ENCODE assay signal across 8 mouse cellular contexts in genomic region chr10:80756967-80757366, GRCm38 (mm10). TPM values are rescaled to one million over a fixed set of nuclear protein-coding genes. Genes with fewer than 3 reads are reported as not detected.
DNase-seq lines count a peak whose midpoint lies in the region; ATAC-seq lines count a peak whose summit lies in the region.

No protein-coding gene starts in this region.

- no peak overlapping the region for H3K27ac ChIP-seq in hindbrain, embryonic 14.5 days
- H3K27ac ChIP-seq in midbrain, embryonic 13.5 days, result no peak overlapping the region

- intact Hi-C loops in gastrocnemius, postnatal 14 days (cut with DNase I; ENCODE audit: low total_unique reads), result no loop called here

- WGBS in hindbrain, embryonic 14.5 days, result 66% methylated on average over 4 of the region's 4 CpGs
- 75% methylated on average over 4 of the region's 4 CpGs for WGBS in midbrain, embryonic 13.5 days

- ATAC-seq in megakaryocyte, adult 5-6 weeks (ENCODE audit: poor library complexity, severe bottlenecking), result no peak
- no peak for ATAC-seq in hindbrain, embryonic 14.5 days (ENCODE audit: low FRiP score)
- no peak for ATAC-seq in midbrain, embryonic 13.5 days

- peaks cover 84% of the 10 kb centered on the region for H3K4me1 ChIP-seq in megakaryocyte, embryonic 14.5 days
- peaks cover 34% of the 10 kb centered on the region for H3K4me1 ChIP-seq in hindbrain, embryonic 14.5 days (replicated peaks; ENCODE audit: control insufficient read depth, insufficient read depth, low read length)
- H3K4me1 ChIP-seq in midbrain, embryonic 13.5 days (replicated peaks), result peaks cover 69% of the 10 kb centered on the region

- H3K9me3 ChIP-seq in megakaryocyte, embryonic 14.5 days, result no peaks in the 10 kb centered on the region
- H3K9me3 ChIP-seq in hindbrain, embryonic 14.5 days (ENCODE audit: control insufficient read depth, low read length), result no peaks in the 10 kb centered on the region
- no peaks in the 10 kb centered on the region for H3K9me3 ChIP-seq in midbrain, embryonic 13.5 days

- peak overlapping the region; percentile 96 for H3K4me2 ChIP-seq in hindbrain, embryonic 14.5 days (replicated peaks)
- peak overlapping the region; percentile 96 for H3K4me2 ChIP-seq in midbrain, embryonic 13.5 days (replicated peaks)

- H3K27me3 ChIP-seq in megakaryocyte, embryonic 14.5 days (replicated peaks), result no peaks in the 10 kb centered on the region
- no peaks in the 10 kb centered on the region for H3K27me3 ChIP-seq in hindbrain, embryonic 14.5 days (ENCODE audit: control insufficient read depth, insufficient read depth, low read length)
- no peaks in the 10 kb centered on the region for H3K27me3 ChIP-seq in midbrain, embryonic 13.5 days

- no peak overlapping the region for H3K9ac ChIP-seq in hindbrain, embryonic 14.5 days
- peak overlapping the region; percentile 91 for H3K9ac ChIP-seq in midbrain, embryonic 13.5 days (replicated peaks)

- DNase-seq in cerebellum, adult 8-10 months, result peak; percentile 52
- no peak for DNase-seq in cerebellum, postnatal 4 days (ENCODE audit: low spot score in 2 of 2)
- DNase-seq in hindbrain, embryonic 14.5 days (ENCODE audit: low spot score), result no peak
- no peak for DNase-seq in embryo, embryonic 10.5 days (ENCODE audit: low spot score)
- no peak for DNase-seq in gastrocnemius, postnatal 14 days

- H3K4me3 ChIP-seq in megakaryocyte, embryonic 14.5 days (replicated peaks), result peak overlapping the region; percentile 99
- H3K4me3 ChIP-seq in hindbrain, embryonic 14.5 days (replicated peaks; ENCODE audit: low read length), result 0 out of 2 replicates have a peak overlapping the region, but pooled peaks have one; percentile 94
- peak overlapping the region; percentile 85 for H3K4me3 ChIP-seq in midbrain, embryonic 13.5 days (replicated peaks)

- H3K36me3 ChIP-seq in megakaryocyte, embryonic 14.5 days (replicated peaks; ENCODE audit: low read length), result peaks cover 21% of the 10 kb centered on the region
- H3K36me3 ChIP-seq in hindbrain, embryonic 14.5 days (replicated peaks; ENCODE audit: control insufficient read depth, insufficient read depth), result no peaks in the 10 kb centered on the region
- no peaks in the 10 kb centered on the region for H3K36me3 ChIP-seq in midbrain, embryonic 13.5 days

RNA-seq across cellular contexts. Expression of gene Dot1l, which starts 2.0 kb away (rescaled TPM):
- polyA plus RNA-seq in megakaryocyte, embryonic 14.5 days (2012; ENCODE audit: insufficient read depth, low replicate concordance), result 35.3 and 88.7 TPM in 2 replicates
- 19.5 and 23.0 TPM in 2 replicates for total RNA-seq in megakaryocyte, adult 5-6 weeks (2015)
- 6.9 and 9.8 TPM in 2 replicates for total RNA-seq in megakaryocyte, adult 5-6 weeks (2017)
- polyA plus RNA-seq in hindbrain, embryonic 14.5 days (2014; fragmentation: Nextera tagmentation; extraction: Ambion mirVana), result 22.4 and 23.8 TPM in 2 replicates
- 19.3 and 23.3 TPM in 2 replicates for polyA plus RNA-seq in midbrain, embryonic 13.5 days (2015; fragmentation: Nextera tagmentation; extraction: Ambion mirVana)
- total RNA-seq in gastrocnemius, postnatal 14 days (2021), result 10 to 100 TPM; 25.5 to 26.1 TPM

RNA-seq across cellular contexts. Expression of gene Ap3d1, which starts 14.9 kb away (rescaled TPM):
- 10.9 and 24.8 TPM in 2 replicates for polyA plus RNA-seq in megakaryocyte, embryonic 14.5 days (2012; ENCODE audit: insufficient read depth, low replicate concordance)
- total RNA-seq in megakaryocyte, adult 5-6 weeks (2015), result 42.6 and 52.4 TPM in 2 replicates
- 48.6 and 62.0 TPM in 2 replicates for total RNA-seq in megakaryocyte, adult 5-6 weeks (2017)
- polyA plus RNA-seq in hindbrain, embryonic 14.5 days (2014; fragmentation: Nextera tagmentation; extraction: Ambion mirVana), result 112 and 114 TPM in 2 replicates
- 94.5 and 96.3 TPM in 2 replicates for polyA plus RNA-seq in midbrain, embryonic 13.5 days (2015; fragmentation: Nextera tagmentation; extraction: Ambion mirVana)
- total RNA-seq in gastrocnemius, postnatal 14 days (2021), result 10 to 100 TPM; 23.7 to 25.2 TPM

RNA-seq across cellular contexts. Expression of gene Sf3a2, which starts 41.0 kb away (rescaled TPM):
- polyA plus RNA-seq in megakaryocyte, embryonic 14.5 days (2012; ENCODE audit: insufficient read depth, low replicate concordance), result 413 and 1,110 TPM in 2 replicates
- 45.8 and 46.6 TPM in 2 replicates for total RNA-seq in megakaryocyte, adult 5-6 weeks (2015)
- 13.1 and 20.4 TPM in 2 replicates for total RNA-seq in megakaryocyte, adult 5-6 weeks (2017)
- 55.6 and 62.9 TPM in 2 replicates for polyA plus RNA-seq in hindbrain, embryonic 14.5 days (2014; fragmentation: Nextera tagmentation; extraction: Ambion mirVana)
- 64.1 and 64.9 TPM in 2 replicates for polyA plus RNA-seq in midbrain, embryonic 13.5 days (2015; fragmentation: Nextera tagmentation; extraction: Ambion mirVana)
- total RNA-seq in gastrocnemius, postnatal 14 days (2021), result 10 to 100 TPM; 23.6 to 30.0 TPM

RNA-seq across cellular contexts. Expression of gene Plekhj1, which starts 41.5 kb away (rescaled TPM):
- 184 and 251 TPM in 2 replicates for polyA plus RNA-seq in megakaryocyte, embryonic 14.5 days (2012; ENCODE audit: insufficient read depth, low replicate concordance)
- total RNA-seq in megakaryocyte, adult 5-6 weeks (2015), result 82.4 and 84.3 TPM in 2 replicates
- 35.5 and 43.5 TPM in 2 replicates for total RNA-seq in megakaryocyte, adult 5-6 weeks (2017)
- polyA plus RNA-seq in hindbrain, embryonic 14.5 days (2014; fragmentation: Nextera tagmentation; extraction: Ambion mirVana), result 117 and 123 TPM in 2 replicates
- polyA plus RNA-seq in midbrain, embryonic 13.5 days (2015; fragmentation: Nextera tagmentation; extraction: Ambion mirVana), result 131 and 150 TPM in 2 replicates
- total RNA-seq in gastrocnemius, postnatal 14 days (2021), result 10 to 100 TPM; 21.4 to 23.1 TPM

RNA-seq across cellular contexts. Expression of gene Amh, which starts 48.1 kb away (rescaled TPM):
- polyA plus RNA-seq in megakaryocyte, embryonic 14.5 days (2012; ENCODE audit: insufficient read depth, low replicate concordance), result 1.1 and 5.5 TPM in 2 replicates
- total RNA-seq in megakaryocyte, adult 5-6 weeks (2015), result not detected in 2 replicates
- total RNA-seq in megakaryocyte, adult 5-6 weeks (2017), result not detected in 2 replicates
- 0.16 TPM in 1 of 2 replicates, not detected in the other for polyA plus RNA-seq in hindbrain, embryonic 14.5 days (2014; fragmentation: Nextera tagmentation; extraction: Ambion mirVana)
- not detected in 2 replicates for polyA plus RNA-seq in midbrain, embryonic 13.5 days (2015; fragmentation: Nextera tagmentation; extraction: Ambion mirVana)
- total RNA-seq in gastrocnemius, postnatal 14 days (2021), result under 1 TPM in 1 of 2 experiments, not detected in 1; 0.25 TPM
